Comparison of ENCODE assay signal across 26 mouse cellular contexts in genomic region chr12:56297099-56297498, GRCm38 (mm10). TPM values are rescaled to one million over a fixed set of nuclear protein-coding genes. Genes with fewer than 3 reads are reported as not detected.
DNase-seq lines count a peak whose midpoint lies in the region; ATAC-seq and TF ChIP-seq lines count a peak whose summit lies in the region.
"Had no signal": no experiment of that assay in that cellular context is flagged by ENCODE, and none has a peak within 500 bp of the region (broad histone marks: within the 10 kb centered on the region; RNA-seq: fewer than 3 reads in every experiment).

No protein-coding gene starts in this region.

- no peak for TF ChIP-seq CTCF in E14TG2a.4 (conservative IDR thresholded peaks at IDR 0.05; ENCODE audit: low read length)
- TF ChIP-seq CTCF in brain, embryonic 14.5 days (IDR thresholded peaks at IDR 0.05; ENCODE audit: borderline replicate concordance, extremely low read depth, insufficient read depth, insufficient read length): no peak

- H3K27me3 ChIP-seq in forebrain, embryonic 13.5 days: 0 out of 2 replicates have a peak, but pooled peaks cover 8% of the 10 kb centered on the region
- peaks cover 4% of the 10 kb centered on the region; the same call in 1 of the 2 replicates for H3K27me3 ChIP-seq in forebrain, embryonic 15.5 days
- no peaks in the 10 kb centered on the region for H3K27me3 ChIP-seq in lung, embryonic 16.5 days (ENCODE audit: control insufficient read depth, insufficient read depth, low read depth, low read length)
- peaks cover 27% of the 10 kb centered on the region for H3K27me3 ChIP-seq in E14TG2a.4 (ENCODE audit: insufficient read depth, low read length)

- H3K9me3 ChIP-seq in forebrain, embryonic 13.5 days (replicated peaks): no peaks in the 10 kb centered on the region
- no peaks in the 10 kb centered on the region for H3K9me3 ChIP-seq in forebrain, embryonic 15.5 days
- H3K9me3 ChIP-seq in lung, embryonic 16.5 days (ENCODE audit: control insufficient read depth, low read length): no peaks in the 10 kb centered on the region
- no peaks in the 10 kb centered on the region for H3K9me3 ChIP-seq in E14TG2a.4 (ENCODE audit: low read length)
- H3K9me3 ChIP-seq: hindbrain, embryonic 10.5 days; intestine, embryonic 15.5 days; megakaryocyte, embryonic 14.5 days had no signal

- no peak overlapping the region for H3K4me3 ChIP-seq in forebrain, embryonic 13.5 days
- H3K4me3 ChIP-seq in forebrain, embryonic 15.5 days: no peak overlapping the region
- no peak overlapping the region for H3K4me3 ChIP-seq in lung, embryonic 16.5 days (ENCODE audit: low read length)
- peak overlapping the region; percentile 10; the same call in 1 of the 2 replicates for H3K4me3 ChIP-seq in E14TG2a.4 (replicated peaks; ENCODE audit: low read length)
- H3K4me3 ChIP-seq: hindbrain, embryonic 10.5 days; intestine, embryonic 15.5 days; megakaryocyte, embryonic 14.5 days had no signal

- TF ChIP-seq POLR2A in brain, embryonic 14.5 days (IDR thresholded peaks at IDR 0.05; ENCODE audit: borderline replicate concordance, extremely low read depth, insufficient read depth, insufficient read length, poor library complexity, severe bottlenecking): no peak

- H3K27ac ChIP-seq in forebrain, embryonic 13.5 days: no peak overlapping the region
- H3K27ac ChIP-seq in forebrain, embryonic 15.5 days (replicated peaks): no peak overlapping the region
- H3K27ac ChIP-seq in lung, embryonic 16.5 days (ENCODE audit: low read length): peak overlapping the region; percentile 93
- H3K27ac ChIP-seq: hindbrain, embryonic 10.5 days; hindbrain, postnatal 0 days; intestine, embryonic 15.5 days; liver, embryonic 14.5 days had no signal

- ATAC-seq in forebrain, embryonic 13.5 days: 0 out of 2 replicates have a peak, but pooled peaks have one; percentile 41
- ATAC-seq in forebrain, embryonic 15.5 days (replicated peaks): no peak
- no peak for ATAC-seq in lung, embryonic 16.5 days (ENCODE audit: low read depth)
- ATAC-seq: activated CD4-positive, CD25-positive, alpha-beta regulatory T cell, adult 4 months; hindbrain, postnatal 0 days had no signal

- H3K36me3 ChIP-seq in forebrain, embryonic 13.5 days (ENCODE audit: poor library complexity, severe bottlenecking): no peaks in the 10 kb centered on the region
- no peaks in the 10 kb centered on the region for H3K36me3 ChIP-seq in forebrain, embryonic 15.5 days
- H3K36me3 ChIP-seq in lung, embryonic 16.5 days (ENCODE audit: control insufficient read depth, insufficient read depth, low read length): no peaks in the 10 kb centered on the region
- no peaks in the 10 kb centered on the region for H3K36me3 ChIP-seq in E14TG2a.4 (ENCODE audit: insufficient read depth, low read length)
- H3K36me3 ChIP-seq: hindbrain, embryonic 10.5 days; intestine, embryonic 15.5 days had no signal

- no peak overlapping the region for H3K4me2 ChIP-seq in forebrain, embryonic 13.5 days
- no peak overlapping the region for H3K4me2 ChIP-seq in forebrain, embryonic 15.5 days (replicated peaks)
- H3K4me2 ChIP-seq in lung, embryonic 16.5 days (ENCODE audit: low read depth, low read length): no peak overlapping the region
- H3K4me2 ChIP-seq: intestine, embryonic 15.5 days had no signal

- no peak for DNase-seq in lung, postnatal 14 days
- peak; percentile 71 for DNase-seq in brain, embryonic 14.5 days (ENCODE audit: low read depth)
- DNase-seq in right cerebral cortex, adult 2 months (ENCODE audit: low spot score in 2 of 2): no peak
- no peak for DNase-seq in urinary bladder, adult 2 months (ENCODE audit: low spot score)
- DNase-seq: adrenal gland, adult 2 months; adrenal gland, postnatal 36 days; cerebellum, adult 2 months; cerebellum, postnatal 14 days; gastrocnemius, postnatal 14 days; heart, postnatal 14 days; kidney, adult 8-10 months; kidney, postnatal 10 days; layer of hippocampus, adult 9-11 months; liver; right cerebral cortex, postnatal 14 days; thymus, postnatal 4 days had no signal

- peaks cover 23% of the 10 kb centered on the region for H3K4me1 ChIP-seq in forebrain, embryonic 13.5 days
- H3K4me1 ChIP-seq in forebrain, embryonic 15.5 days: peaks cover 23% of the 10 kb centered on the region
- H3K4me1 ChIP-seq in lung, embryonic 16.5 days (replicated peaks; ENCODE audit: control insufficient read depth, insufficient read depth, low read length): peaks cover 19% of the 10 kb centered on the region
- peaks cover 80% of the 10 kb centered on the region for H3K4me1 ChIP-seq in E14TG2a.4 (replicated peaks; ENCODE audit: low read depth, low read length)

- H3K9ac ChIP-seq in forebrain, embryonic 13.5 days: no peak overlapping the region
- H3K9ac ChIP-seq in forebrain, embryonic 15.5 days (replicated peaks): no peak overlapping the region
- H3K9ac ChIP-seq in lung, embryonic 16.5 days (ENCODE audit: low read length): peak overlapping the region; percentile 51
- H3K9ac ChIP-seq: intestine, embryonic 15.5 days; liver, embryonic 14.5 days had no signal

- 52% methylated on average over 5 of the region's 5 CpGs for WGBS in forebrain, embryonic 13.5 days
- WGBS in forebrain, embryonic 15.5 days: 34% methylated on average over 5 of the region's 5 CpGs
- 44% methylated on average over 5 of the region's 5 CpGs for WGBS in lung, embryonic 16.5 days

RNA-seq across cellular contexts. Expression of gene Mbip, which starts 48.6 kb away (rescaled TPM):
- 58.5 and 65.7 TPM in 2 replicates for polyA plus RNA-seq in forebrain, embryonic 13.5 days (2015; fragmentation: Nextera tagmentation; extraction: Ambion mirVana)
- polyA plus RNA-seq in forebrain, embryonic 15.5 days (2015; fragmentation: Nextera tagmentation; extraction: Ambion mirVana): 45.6 and 49.7 TPM in 2 replicates
- polyA plus RNA-seq in lung, embryonic 16.5 days (2015; fragmentation: Nextera tagmentation; extraction: Ambion mirVana): 211 and 218 TPM in 2 replicates
- 31.2 and 42.1 TPM in 2 replicates for polyA plus RNA-seq in brain, embryonic 14.5 days (2012; rRNA removed)
- 19.8 and 25.9 TPM in 2 replicates for polyA plus RNA-seq in urinary bladder, adult 2 months (2012; rRNA removed)
